Mouse (Mus musculus) ES-Bruce4 (cell line): Measurements from ENCODE around the gene Mesp1. TPM values are rescaled to one million over a fixed set of nuclear protein-coding genes. Genes with fewer than 3 reads are reported as not detected.

Experiments used
- H3K27ac ChIP-seq: 2 replicates; pipeline ENCODE4 v1.5.1; 2012; ENCODE audit warnings: low read length, inconsistent platforms; ENCODE audit not compliant: insufficient read depth
- H3K27me3 ChIP-seq: 2 replicates; pipeline ENCODE4 v1.6.1; 2012; ENCODE audit warnings: mild to moderate bottlenecking, low read length, inconsistent platforms; ENCODE audit not compliant: control insufficient read depth, poor library complexity, insufficient read depth, severe bottlenecking
- H3K36me3 ChIP-seq: 2 replicates; pipeline ENCODE4 v1.6.1; 2012; ENCODE audit warnings: inconsistent platforms, mild to moderate bottlenecking, low read length, moderate library complexity; ENCODE audit not compliant: control insufficient read depth, poor library complexity, insufficient read depth, severe bottlenecking
- H3K4me1 ChIP-seq: one replicate; pipeline ENCODE4 v1.8.1; 2011; ENCODE audit warnings: low read length; ENCODE audit not compliant: control insufficient read depth, insufficient read depth
- H3K4me3 ChIP-seq: 2 replicates; pipeline ENCODE4 v1.5.1; 2011; ENCODE audit warnings: low read depth, mild to moderate bottlenecking, low read length
- H3K9ac ChIP-seq: 2 replicates; pipeline ENCODE4 v1.6.1; 2012; ENCODE audit warnings: low read depth, mild to moderate bottlenecking, inconsistent platforms; ENCODE audit not compliant: poor library complexity, severe bottlenecking
- H3K9me3 ChIP-seq: replicated peaks from 2 replicates; pipeline ENCODE4 v1.6.1; 2012; ENCODE audit warnings: mild to moderate bottlenecking, low read length, inconsistent platforms; ENCODE audit not compliant: control insufficient read depth, poor library complexity, insufficient read depth, severe bottlenecking
- CTCF ChIP-seq: IDR thresholded peaks from one replicate; pipeline ENCODE4 v1.8.1; 2011; ENCODE audit warnings: low read depth, low read length
- EP300 ChIP-seq: IDR thresholded peaks from 2 replicates; pipeline ENCODE4 v1.6.1; 2011; ENCODE audit warnings: low read depth, low read length; ENCODE audit not compliant: insufficient read depth
- POLR2A ChIP-seq: IDR thresholded peaks from one replicate; pipeline ENCODE4 v1.8.1; 2011; ENCODE audit warnings: low read length; ENCODE audit not compliant: insufficient read depth
- polyA plus RNA-seq: library from polyadenylated mRNA; stranded (reverse); fragments of >200 nt; gene quantifications from 2 replicates; pipeline ENCODE4 v1.2.4, GENCODE M21; 2011; ENCODE audit warnings: low read depth; ENCODE audit not compliant: missing spikeins, insufficient read depth, insufficient read length

The Mesp1 gene
- polyA plus RNA-seq, 1 experiment, result not detected

- Histone ChIP-seq H3K4me3 (no peak overlapping the region), H3K27ac (no peak overlapping the region), H3K27me3 (no peaks in the 10 kb centered on the region), H3K4me1 (no peaks in the 10 kb centered on the region), H3K9ac (no peak overlapping the region; the same call in 1 of the 2 replicates), H3K9me3 (no peaks in the 10 kb centered on the region), H3K36me3 (no peaks in the 10 kb centered on the region)
- peak; percentile 49 for TF ChIP-seq CTCF
- no peak for TF ChIP-seq EP300
These were observed 7.3 kb downstream of the Mesp1 start for GRCm38 (mm10) chr7:79786295-79786694.

- Histone ChIP-seq H3K27me3 (no peaks in the 10 kb centered on the region), H3K36me3 (no peaks in the 10 kb centered on the region), H3K9me3 (no peaks in the 10 kb centered on the region), H3K9ac (no peak overlapping the region), H3K4me3 (no peak overlapping the region), H3K4me1 (no peaks in the 10 kb centered on the region), H3K27ac (no peak overlapping the region)
- TF ChIP-seq EP300 (no peak), CTCF (no peak), POLR2A (no peak)
These were observed 11.1 kb downstream of the Mesp1 start for GRCm38 (mm10) chr7:79782516-79782855.

- Histone ChIP-seq H3K36me3 (no peaks in the 10 kb centered on the region), H3K4me3 (no peak overlapping the region), H3K9ac (no peak overlapping the region), H3K9me3 (no peaks in the 10 kb centered on the region), H3K4me1 (no peaks in the 10 kb centered on the region), H3K27me3 (no peaks in the 10 kb centered on the region), H3K27ac (no peak overlapping the region)
- TF ChIP-seq CTCF (no peak), POLR2A (no peak), EP300 (no peak)
These were observed 11.6 kb downstream of the Mesp1 start for GRCm38 (mm10) chr7:79781826-79782515.

- TF ChIP-seq CTCF (peak; percentile 86), POLR2A (no peak)
- H3K9me3 ChIP-seq, result no peaks in the 10 kb centered on the region
- H3K36me3 ChIP-seq, result no peaks in the 10 kb centered on the region
- no peaks in the 10 kb centered on the region for H3K27me3 ChIP-seq
- no peaks in the 10 kb centered on the region for H3K4me1 ChIP-seq
- no peak overlapping the region for H3K9ac ChIP-seq
- no peak overlapping the region for H3K27ac ChIP-seq
- H3K4me3 ChIP-seq, result no peak overlapping the region
These were observed 12.7 kb downstream of the Mesp1 start for GRCm38 (mm10) chr7:79780647-79781626.

GRCm38 (mm10) chr7:79771561-79772512, 21.8 kb downstream of the Mesp1 start:
- Histone ChIP-seq H3K36me3 (no peaks in the 10 kb centered on the region), H3K4me3 (peak overlapping the region; percentile 25; the same call in 1 of the 2 replicates)
- TF ChIP-seq CTCF (no peak), POLR2A (no peak), EP300 (no peak)

More at GRCm38 (mm10) chr7:79771561-79772512, 21.8 kb downstream of the Mesp1 start:
- Histone ChIP-seq H3K9ac (no peak overlapping the region), H3K4me1 (no peaks in the 10 kb centered on the region), H3K27ac (no peak overlapping the region), H3K27me3 (no peaks in the 10 kb centered on the region), H3K9me3 (no peaks in the 10 kb centered on the region)
